Mouse (Mus musculus): ENCODE results near the gene Rab36.
"Not testable (repeated sequence)": the region's sequence is repeated elsewhere in the genome, so short reads cannot be mapped to it uniquely, and the experiment has no call there.

The Rab36 gene

GRCm38 (mm10) chr10:75042060-75042459 is 5.2 kb downstream of the Rab36 start:
- in situ Hi-C loops (cut with MboI; ENCODE audit: low sequenced_read_pairs), result not testable (repeated sequence)

- in situ Hi-C loops (cut with MboI; ENCODE audit: low sequenced_read_pairs), result no loop called here
These were observed 7.6 kb downstream of the Rab36 start for GRCm38 (mm10) chr10:75044459-75044858.

DNA sequence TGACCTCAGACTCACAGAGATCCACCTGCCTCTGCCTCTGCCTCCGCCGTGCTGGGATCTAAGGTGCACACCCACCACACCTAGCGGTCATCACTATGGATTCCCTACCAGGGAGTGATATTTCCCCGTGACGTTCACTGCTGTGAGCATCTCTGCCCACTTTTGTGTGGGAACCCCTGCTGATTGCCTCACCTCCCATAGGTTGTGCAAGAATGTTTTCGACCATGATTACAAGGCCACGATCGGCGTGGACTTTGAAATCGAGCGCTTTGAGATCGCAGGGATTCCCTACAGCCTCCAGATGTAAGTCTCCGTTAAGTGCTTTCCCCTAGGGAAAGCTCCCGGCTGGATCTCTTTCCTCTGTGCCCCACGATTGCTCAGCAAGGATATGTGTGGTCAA is 9.0 kb downstream of the Rab36 start:
- in situ Hi-C loops (cut with MboI; ENCODE audit: low sequenced_read_pairs), result no loop called here

- in situ Hi-C loops (cut with MboI; ENCODE audit: low sequenced_read_pairs), result no loop called here
These were observed 11.9 kb downstream of the Rab36 start for GRCm38 (mm10) chr10:75048711-75049110.

DNA sequence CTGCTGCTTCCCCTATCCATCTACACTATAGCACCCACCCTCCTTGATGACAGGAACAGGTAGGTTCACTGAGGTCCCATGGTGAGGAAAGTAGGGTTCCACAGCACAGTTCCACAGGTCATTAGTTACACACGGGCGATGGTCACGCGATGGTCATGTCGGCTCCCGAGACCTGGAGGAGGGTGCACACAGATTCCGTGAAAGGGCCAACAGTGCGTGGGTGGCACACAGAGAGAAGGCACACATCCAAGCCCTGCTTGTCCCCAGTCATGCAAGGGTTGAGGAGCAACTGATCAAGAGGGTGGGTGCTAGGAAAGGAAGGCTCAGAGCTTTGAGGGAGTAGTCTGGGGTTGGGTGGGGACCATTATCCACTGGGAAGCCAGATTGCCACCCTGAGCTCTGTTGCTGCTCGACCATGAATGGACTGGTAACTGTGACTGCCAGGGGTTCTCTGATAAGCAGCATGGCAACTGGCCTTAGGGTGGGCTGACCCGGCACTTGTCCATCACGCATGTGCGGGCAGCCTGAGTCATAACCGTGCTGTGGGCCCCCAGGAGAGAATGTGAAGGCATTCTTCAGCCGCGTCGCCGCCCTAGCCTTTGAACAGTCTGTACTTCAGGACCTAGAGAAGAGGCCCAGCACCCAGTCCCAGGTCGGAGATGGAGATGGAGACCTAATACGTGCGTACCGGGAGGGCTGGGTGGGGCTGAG is 14.7 kb downstream of the Rab36 start:
- in situ Hi-C loops (cut with MboI; ENCODE audit: low sequenced_read_pairs), result no loop called here

GRCm38 (mm10) chr10:75052902-75053301 is 16.0 kb downstream of the Rab36 start:
- in situ Hi-C loops (cut with MboI; ENCODE audit: low sequenced_read_pairs), result no loop called here

DNA sequence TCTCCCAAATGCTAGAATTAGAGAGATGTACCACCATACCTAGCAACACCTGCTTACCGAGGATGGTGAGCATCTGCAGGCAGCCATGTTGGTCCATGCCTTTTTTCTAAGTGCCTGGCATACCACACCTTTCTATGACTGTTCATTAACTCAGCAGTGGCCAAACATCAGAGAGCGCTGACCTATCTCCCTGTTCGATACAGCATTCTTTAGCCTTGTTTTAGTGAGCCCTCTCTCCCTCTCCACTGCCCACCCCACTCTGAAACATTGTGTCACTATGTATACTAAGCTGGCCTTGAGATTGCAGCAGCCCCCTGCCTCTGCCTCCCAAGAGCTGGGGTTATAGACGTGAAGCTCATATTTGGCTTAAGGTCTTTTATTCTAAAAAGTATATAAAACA is 16.8 kb downstream of the Rab36 start:
- in situ Hi-C loops (cut with MboI; ENCODE audit: low sequenced_read_pairs), result no loop called here

DNA sequence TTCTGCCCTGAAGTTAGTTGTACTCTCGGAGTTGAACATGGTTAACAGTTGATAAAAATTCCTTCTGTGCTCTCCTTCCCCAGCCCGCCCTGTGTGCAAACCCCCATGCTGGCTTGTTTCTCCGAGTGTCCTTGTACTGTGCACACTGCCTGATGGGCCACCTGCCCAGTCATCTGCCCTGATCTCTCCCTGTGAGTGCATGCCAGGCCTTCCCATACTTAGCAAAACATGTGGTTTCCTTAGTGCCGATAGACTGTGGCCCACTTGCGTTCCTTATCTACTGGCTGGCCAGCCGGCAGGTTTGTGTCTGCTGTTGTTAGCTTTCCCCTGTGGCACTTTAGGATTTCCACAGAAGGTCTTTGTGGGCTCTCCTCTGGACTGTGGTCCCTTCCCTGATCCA is 17.3 kb downstream of the Rab36 start:
- in situ Hi-C loops (cut with MboI; ENCODE audit: low sequenced_read_pairs), result no loop called here

DNA sequence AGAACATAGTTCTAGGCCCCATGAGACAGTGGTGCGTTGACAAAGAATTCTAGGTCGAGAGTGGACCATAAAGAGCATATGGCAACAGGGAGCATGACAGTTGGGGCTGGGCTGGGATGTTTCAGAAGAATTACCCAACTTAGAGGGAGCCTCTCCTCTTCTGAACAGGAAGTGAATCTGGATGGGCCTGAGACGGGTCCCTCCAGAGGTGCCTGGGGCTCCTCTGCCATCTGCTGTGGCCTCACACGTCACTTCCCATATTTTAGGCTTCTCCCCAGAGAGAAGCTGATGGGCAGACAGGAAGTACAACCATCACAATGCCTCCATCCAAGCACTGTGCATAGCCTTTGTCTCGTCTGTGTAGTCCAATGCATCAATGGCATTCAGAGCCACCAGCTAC is 18.8 kb downstream of the Rab36 start:
- in situ Hi-C loops (cut with MboI; ENCODE audit: low sequenced_read_pairs), result loop anchor here (5.0 kb wide), 1 partner anchor 97 kb away; no protein-coding TSS in a partner anchor

GRCm38 (mm10) chr10:75056255-75056654 is 19.4 kb downstream of the Rab36 start:
- in situ Hi-C loops (cut with MboI; ENCODE audit: low sequenced_read_pairs), result loop anchor here (5.0 kb wide), 1 partner anchor 96 kb away; no protein-coding TSS in a partner anchor

DNA sequence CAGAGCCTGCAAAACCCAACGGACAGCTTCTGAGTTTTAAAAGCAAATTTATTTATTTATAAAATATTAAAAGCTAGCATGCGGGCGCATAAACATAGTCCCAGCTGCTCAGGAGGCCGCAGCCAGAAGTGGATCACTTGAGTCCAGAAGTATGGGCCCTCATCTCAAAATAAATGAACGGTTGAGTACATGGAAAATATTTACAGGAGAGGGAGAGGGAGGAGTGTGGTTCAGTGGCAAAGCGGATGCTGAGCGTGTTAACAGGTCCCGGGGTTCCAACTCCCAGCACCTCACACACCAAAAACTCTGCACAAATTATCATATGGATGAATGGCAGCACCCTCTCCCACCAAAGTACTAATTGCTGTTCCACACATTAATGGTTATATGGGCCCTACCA is 21.5 kb downstream of the Rab36 start:
- in situ Hi-C loops (cut with MboI; ENCODE audit: low sequenced_read_pairs), result loop anchor here (5.0 kb wide), 1 partner anchor 94 kb away; no protein-coding TSS in a partner anchor

- in situ Hi-C loops (cut with MboI; ENCODE audit: low sequenced_read_pairs), result loop anchor here (5.0 kb wide), 1 partner anchor 93 kb away; no protein-coding TSS in a partner anchor
These were observed 22.0 kb downstream of the Rab36 start for GRCm38 (mm10) chr10:75058761-75059395.

DNA sequence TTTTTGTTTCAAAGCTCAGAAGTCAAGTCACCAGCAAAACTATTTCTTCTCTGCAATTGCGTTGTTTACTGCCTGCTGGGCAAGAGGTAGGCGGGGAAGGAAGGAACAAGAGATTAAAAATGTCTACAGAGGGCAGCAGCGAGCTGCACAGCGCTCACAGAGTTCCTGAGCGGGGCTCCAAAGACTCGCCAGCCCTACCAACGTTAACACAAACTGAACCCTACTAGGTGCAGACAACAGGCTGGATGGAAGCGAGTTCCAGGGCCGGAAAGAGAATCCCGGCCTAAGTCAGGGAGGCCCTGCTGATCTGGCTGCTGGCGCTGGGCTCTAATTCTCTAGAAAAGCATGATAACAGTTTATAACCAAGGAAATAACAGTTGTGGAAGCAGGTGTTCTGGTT is 22.5 kb downstream of the Rab36 start:
- in situ Hi-C loops (cut with MboI; ENCODE audit: low sequenced_read_pairs), result loop anchor here (5.0 kb wide), 1 partner anchor 93 kb away; no protein-coding TSS in a partner anchor

DNA sequence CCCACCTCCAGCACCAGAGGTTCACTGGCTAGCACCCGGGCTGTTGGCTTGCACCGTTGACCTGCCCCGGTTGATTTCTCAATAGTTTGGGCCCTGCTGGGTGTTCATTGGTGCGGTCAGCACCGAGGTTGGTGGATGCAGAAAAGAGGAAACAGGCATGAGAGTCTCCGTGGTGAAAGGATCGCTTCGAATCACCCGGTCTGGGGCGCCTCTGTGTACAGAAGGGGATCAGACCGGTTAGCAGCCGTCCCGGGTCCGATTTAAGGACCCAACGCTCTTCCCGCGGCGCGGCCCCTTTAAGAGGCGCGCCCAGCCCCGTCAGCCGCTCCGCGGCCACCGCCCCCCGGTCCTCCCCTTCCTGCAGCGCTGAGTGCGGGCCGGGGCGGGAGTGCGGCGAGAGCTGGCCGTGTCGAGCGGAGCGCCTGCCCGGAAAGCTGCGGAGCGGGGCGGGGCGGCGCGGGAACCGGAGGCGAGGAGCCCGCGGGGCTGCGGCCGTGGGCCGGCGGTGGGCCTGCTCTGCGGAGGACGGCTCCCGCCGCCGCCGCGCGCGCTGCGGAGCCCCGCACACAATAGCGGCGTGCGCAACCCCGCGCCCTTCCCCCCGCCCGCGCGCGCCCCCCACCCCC is 23.5 kb downstream of the Rab36 start, which contains the start of gene Bcr:
Gene Bcr (plus strand): TSS at position 376 of the 626 bp plus-strand sequence.
- in situ Hi-C loops (cut with MboI; ENCODE audit: low sequenced_read_pairs), result no loop called here

- in situ Hi-C loops (cut with MboI; ENCODE audit: low sequenced_read_pairs), result no loop called here
These were observed 24.0 kb downstream of the Rab36 start for GRCm38 (mm10) chr10:75060843-75061235.

- in situ Hi-C loops (cut with MboI; ENCODE audit: low sequenced_read_pairs), result no loop called here
These were observed 24.7 kb downstream of the Rab36 start for GRCm38 (mm10) chr10:75061341-75062188.

DNA sequence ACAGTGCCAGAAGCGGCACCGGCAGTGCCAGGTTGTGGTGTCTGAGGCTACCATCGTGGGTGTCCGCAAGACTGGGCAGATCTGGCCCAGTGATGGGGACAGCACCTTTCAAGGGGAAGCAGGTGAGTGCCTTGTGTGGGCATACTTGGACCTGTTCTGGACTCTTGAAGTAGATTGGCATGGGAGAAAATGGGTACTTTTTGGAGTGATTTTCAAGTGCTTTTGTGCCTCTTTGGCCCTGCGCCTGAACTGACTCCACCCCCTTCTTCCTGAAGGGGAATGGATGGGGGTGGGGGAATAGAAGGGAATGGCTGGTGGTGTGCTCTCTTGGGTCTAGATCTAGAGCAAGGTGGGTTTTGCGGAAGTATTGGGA is 25.3 kb downstream of the Rab36 start:
- in situ Hi-C loops (cut with MboI; ENCODE audit: low sequenced_read_pairs), result no loop called here

DNA sequence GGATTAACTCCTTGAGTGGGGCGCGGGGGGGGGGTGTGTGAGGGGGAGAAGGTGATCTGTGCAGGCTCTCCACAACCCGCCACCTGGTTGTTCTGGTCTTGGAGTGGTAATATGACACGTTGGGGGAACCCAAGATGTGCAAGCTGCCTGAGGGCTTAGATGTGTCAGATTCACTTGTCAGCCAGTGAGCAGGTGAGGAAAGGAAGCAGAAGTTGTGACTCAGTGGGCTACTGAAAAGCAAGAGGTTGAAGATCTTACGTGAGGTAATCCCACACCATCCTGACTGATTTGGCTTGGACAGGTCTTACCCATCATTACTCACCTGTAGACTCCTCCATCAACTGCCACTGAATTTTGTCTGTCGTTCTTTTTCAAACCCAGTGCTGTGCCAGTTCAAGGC is 25.8 kb downstream of the Rab36 start:
- in situ Hi-C loops (cut with MboI; ENCODE audit: low sequenced_read_pairs), result no loop called here

DNA sequence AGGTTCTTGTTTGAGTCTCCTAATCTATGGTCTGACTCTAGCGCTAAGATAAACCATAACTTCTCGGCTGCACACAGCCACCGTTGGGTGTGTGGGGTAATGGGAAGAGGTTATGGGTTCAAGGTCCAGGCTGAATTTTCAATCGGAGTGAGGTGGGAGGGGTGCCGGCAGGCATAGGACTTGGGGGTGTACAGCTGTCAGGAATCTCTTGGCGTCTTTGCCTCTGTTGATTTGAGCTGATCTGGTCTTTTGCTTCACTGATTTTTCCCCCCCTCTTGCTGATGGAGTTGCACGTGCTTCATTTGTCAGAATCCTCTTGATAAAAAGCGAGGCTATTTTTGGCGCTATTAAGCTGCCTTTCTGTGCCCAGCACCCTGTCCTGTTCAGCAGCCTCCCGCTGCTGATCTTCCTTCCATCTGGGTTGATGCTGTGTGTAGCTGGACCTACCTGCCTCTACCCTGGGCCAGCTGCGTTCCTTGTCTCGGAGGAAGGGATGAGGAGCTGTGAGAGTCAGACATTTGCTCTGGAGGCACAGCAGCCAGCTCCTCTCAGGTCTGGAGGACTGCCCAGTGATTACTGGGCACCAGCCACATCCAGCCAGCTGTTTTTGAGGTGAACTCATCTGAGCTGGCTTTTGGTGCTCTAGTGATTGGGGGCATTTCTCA is 26.6 kb downstream of the Rab36 start:
- in situ Hi-C loops (cut with MboI; ENCODE audit: low sequenced_read_pairs), result no loop called here

- in situ Hi-C loops (cut with MboI; ENCODE audit: low sequenced_read_pairs), result no loop called here
These were observed 28.8 kb downstream of the Rab36 start for GRCm38 (mm10) chr10:75065691-75066090.

Measured in CH12F3 (cell line).